Mouse (Mus musculus): ENCODE data around the gene Mgat4e. TPM values are rescaled to one million over a fixed set of nuclear protein-coding genes. Genes with fewer than 3 reads are reported as not detected.
"Not testable (repeated sequence)": the region's sequence is repeated elsewhere in the genome, so short reads cannot be mapped to it uniquely, and the experiment has no call there.

Gene Mgat4e
- polyA plus RNA-seq, 1 experiment: not detected

- DNase-seq: no peak
- TF ChIP-seq POLR2A (IDR thresholded peaks at IDR 0.05; ENCODE audit: borderline replicate concordance, extremely low read depth, low read depth, low read length): no peak
- TF ChIP-seq CTCF (IDR thresholded peaks at IDR 0.05; ENCODE audit: insufficient read depth, low read length): no peak
- WGBS: 65% methylated on average over 3 of the region's 3 CpGs
- Histone ChIP-seq H3K4me3 (replicated peaks; ENCODE audit: extremely low read depth, low read depth, low read length) (no peak overlapping the region), H3K4me1 (ENCODE audit: control insufficient read depth, insufficient read depth, low read length) (no peaks in the 10 kb centered on the region)
Measured at GRCm38 (mm10) chr1:134535513-134535912, 14.0 kb downstream of the Mgat4e start.

- WGBS: 95% methylated on average over 1 of the region's 1 CpGs
- Histone ChIP-seq H3K4me1 (ENCODE audit: control insufficient read depth, insufficient read depth, low read length) (no peaks in the 10 kb centered on the region), H3K4me3 (replicated peaks; ENCODE audit: extremely low read depth, low read depth, low read length) (no peak overlapping the region)
- TF ChIP-seq CTCF (IDR thresholded peaks at IDR 0.05; ENCODE audit: insufficient read depth, low read length) (no peak), POLR2A (IDR thresholded peaks at IDR 0.05; ENCODE audit: borderline replicate concordance, extremely low read depth, low read depth, low read length) (no peak)
- no peak for DNase-seq
Measured at GRCm38 (mm10) chr1:134535054-134535453, 14.4 kb downstream of the Mgat4e start.

- WGBS: 95% methylated on average over 10 of the region's 10 CpGs
- not testable (repeated sequence) for H3K4me1 ChIP-seq (ENCODE audit: control insufficient read depth, insufficient read depth, low read length); H3K4me3 ChIP-seq (replicated peaks; ENCODE audit: extremely low read depth, low read depth, low read length); DNase-seq
Measured at GRCm38 (mm10) chr1:134533710-134534109, 15.8 kb downstream of the Mgat4e start.

GRCm38 (mm10) chr1:134530618-134531017 lies 18.9 kb downstream of the Mgat4e start:
- 84% methylated on average over 6 of the region's 6 CpGs for WGBS
- H3K4me1 ChIP-seq (ENCODE audit: control insufficient read depth, insufficient read depth, low read length): no peaks in the 10 kb centered on the region
- H3K4me3 ChIP-seq (replicated peaks; ENCODE audit: extremely low read depth, low read depth, low read length): no peak overlapping the region
- DNase-seq: no peak
- TF ChIP-seq CTCF (IDR thresholded peaks at IDR 0.05; ENCODE audit: insufficient read depth, low read length) (no peak), POLR2A (IDR thresholded peaks at IDR 0.05; ENCODE audit: borderline replicate concordance, extremely low read depth, low read depth, low read length) (no peak)

GRCm38 (mm10) chr1:134526752-134527151 lies 22.7 kb downstream of the Mgat4e start:
- TF ChIP-seq POLR2A (IDR thresholded peaks at IDR 0.05; ENCODE audit: borderline replicate concordance, extremely low read depth, low read depth, low read length) (no peak), CTCF (IDR thresholded peaks at IDR 0.05; ENCODE audit: insufficient read depth, low read length) (no peak)
- no peak for DNase-seq
- H3K4me3 ChIP-seq (replicated peaks; ENCODE audit: extremely low read depth, low read depth, low read length): no peak overlapping the region
- H3K4me1 ChIP-seq (ENCODE audit: control insufficient read depth, insufficient read depth, low read length): no peaks in the 10 kb centered on the region
- WGBS: 44% methylated on average over 6 of the region's 6 CpGs

GRCm38 (mm10) chr1:134525015-134525414 lies 24.5 kb downstream of the Mgat4e start:
- Histone ChIP-seq H3K4me3 (replicated peaks; ENCODE audit: extremely low read depth, low read depth, low read length) (no peak overlapping the region), H3K4me1 (ENCODE audit: control insufficient read depth, insufficient read depth, low read length) (no peaks in the 10 kb centered on the region)
- TF ChIP-seq POLR2A (IDR thresholded peaks at IDR 0.05; ENCODE audit: borderline replicate concordance, extremely low read depth, low read depth, low read length) (no peak), CTCF (IDR thresholded peaks at IDR 0.05; ENCODE audit: insufficient read depth, low read length) (no peak)
- no peak for DNase-seq
- WGBS: 87% methylated on average over 1 of the region's 1 CpGs

- no peak overlapping the region for H3K4me3 ChIP-seq (replicated peaks; ENCODE audit: extremely low read depth, low read depth, low read length)
- no peak for DNase-seq
Measured at GRCm38 (mm10) chr1:134524424-134524823, 25.1 kb downstream of the Mgat4e start.

GRCm38 (mm10) chr1:134522325-134522724 lies 27.2 kb downstream of the Mgat4e start:
- Histone ChIP-seq H3K4me3 (replicated peaks; ENCODE audit: extremely low read depth, low read depth, low read length) (no peak overlapping the region), H3K4me1 (ENCODE audit: control insufficient read depth, insufficient read depth, low read length) (no peaks in the 10 kb centered on the region)
- 51% methylated on average over 2 of the region's 2 CpGs for WGBS
- DNase-seq: no peak
- no peak for TF ChIP-seq CTCF (IDR thresholded peaks at IDR 0.05; ENCODE audit: insufficient read depth, low read length)
- TF ChIP-seq POLR2A (IDR thresholded peaks at IDR 0.05; ENCODE audit: borderline replicate concordance, extremely low read depth, low read depth, low read length): no peak

More at GRCm38 (mm10) chr1:134524424-134524823, 25.1 kb downstream of the Mgat4e start:
- 70% methylated on average over 5 of the region's 5 CpGs for WGBS
- H3K4me1 ChIP-seq (ENCODE audit: control insufficient read depth, insufficient read depth, low read length): no peaks in the 10 kb centered on the region
- TF ChIP-seq POLR2A (IDR thresholded peaks at IDR 0.05; ENCODE audit: borderline replicate concordance, extremely low read depth, low read depth, low read length) (no peak), CTCF (IDR thresholded peaks at IDR 0.05; ENCODE audit: insufficient read depth, low read length) (peak; percentile 53)

GRCm38 (mm10) chr1:134521163-134521562 lies 28.3 kb downstream of the Mgat4e start:
- DNase-seq: no peak
- Histone ChIP-seq H3K4me3 (replicated peaks; ENCODE audit: extremely low read depth, low read depth, low read length) (no peak overlapping the region), H3K4me1 (ENCODE audit: control insufficient read depth, insufficient read depth, low read length) (no peaks in the 10 kb centered on the region)
- 78% methylated on average over 7 of the region's 7 CpGs for WGBS
- no peak for TF ChIP-seq POLR2A (IDR thresholded peaks at IDR 0.05; ENCODE audit: borderline replicate concordance, extremely low read depth, low read depth, low read length)
- TF ChIP-seq CTCF (IDR thresholded peaks at IDR 0.05; ENCODE audit: insufficient read depth, low read length): no peak

- no peak for TF ChIP-seq CTCF (IDR thresholded peaks at IDR 0.05; ENCODE audit: insufficient read depth, low read length)
- TF ChIP-seq POLR2A (IDR thresholded peaks at IDR 0.05; ENCODE audit: borderline replicate concordance, extremely low read depth, low read depth, low read length): no peak
- no peaks in the 10 kb centered on the region for H3K4me1 ChIP-seq (ENCODE audit: control insufficient read depth, insufficient read depth, low read length)
- WGBS: 77% methylated on average over 8 of the region's 8 CpGs
- DNase-seq: no peak
- H3K4me3 ChIP-seq (replicated peaks; ENCODE audit: extremely low read depth, low read depth, low read length): no peak overlapping the region
Measured at GRCm38 (mm10) chr1:134520001-134520721, 29.3 kb downstream of the Mgat4e start.

GRCm38 (mm10) chr1:134519201-134519600 lies 30.3 kb downstream of the Mgat4e start:
- not testable (repeated sequence) for H3K4me3 ChIP-seq (replicated peaks; ENCODE audit: extremely low read depth, low read depth, low read length); DNase-seq; H3K4me1 ChIP-seq (ENCODE audit: control insufficient read depth, insufficient read depth, low read length)
- 91% methylated on average over 5 of the region's 5 CpGs for WGBS
